Mouse (Mus musculus): ENCODE measurements around the gene Leng1.
"Not testable (repeated sequence)": the region's sequence is repeated elsewhere in the genome, so short reads cannot be mapped to it uniquely, and the experiment has no call there.

Leng1 gene

DNA sequence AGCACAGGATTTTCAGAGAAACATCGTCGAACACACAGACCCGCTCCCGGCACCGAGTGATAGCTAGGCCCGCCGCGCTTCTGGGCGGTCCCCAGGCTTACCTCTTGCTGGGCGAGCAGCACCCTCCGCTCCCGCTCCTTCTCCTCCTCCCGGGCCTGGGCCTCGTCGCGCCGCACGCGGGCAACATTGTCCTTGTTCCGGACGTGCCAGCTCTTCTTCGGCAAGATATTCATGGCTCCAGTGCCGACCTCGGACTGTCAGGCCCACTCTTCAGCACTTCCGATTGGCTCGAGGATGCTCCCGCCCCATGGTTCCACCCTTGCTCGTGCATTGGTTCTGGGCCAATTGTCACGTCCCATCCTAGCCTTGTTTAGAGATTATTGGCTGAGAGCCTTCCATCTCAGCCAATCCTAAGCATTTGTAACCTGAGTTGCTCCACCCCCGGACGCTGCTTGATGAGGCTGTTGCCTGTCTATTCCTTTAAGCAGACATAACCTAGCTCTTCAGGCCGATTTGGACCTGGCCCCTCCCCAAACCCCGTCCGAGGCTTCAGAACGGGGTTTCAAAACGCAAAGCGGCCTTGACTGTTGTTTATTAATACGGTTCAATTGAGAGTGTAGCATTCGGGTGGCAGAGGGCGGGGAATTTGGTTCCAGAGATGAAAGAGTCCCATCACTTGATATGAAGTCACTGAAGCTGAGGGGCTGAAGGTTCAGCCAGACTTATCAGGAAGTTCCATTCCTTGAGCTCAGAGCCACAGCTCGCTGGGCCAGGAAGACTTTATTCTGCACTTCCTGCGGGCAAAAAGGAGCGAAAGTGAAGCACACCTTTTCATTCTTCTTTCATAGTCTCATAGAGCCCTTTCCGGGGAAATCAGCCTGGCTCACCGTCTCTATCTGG, at the start of gene Leng1:
TSS of gene Leng1 (minus strand) at position 626 of the 900 bp plus-strand sequence.
- peak; percentile 97 for DNase-seq

- no peak for DNase-seq
These were observed 49.6 kb upstream of the Leng1 start for GRCm38 (mm10) chr7:3715249-3715648.

GRCm38 (mm10) chr7:3712264-3712942, 46.8 kb upstream of the Leng1 start:
- DNase-seq = no peak

GRCm38 (mm10) chr7:3709000-3709399, 43.4 kb upstream of the Leng1 start:
- no peak for DNase-seq

- DNase-seq = not testable (repeated sequence)
These were observed 42.9 kb upstream of the Leng1 start for GRCm38 (mm10) chr7:3708447-3708980.

DNA sequence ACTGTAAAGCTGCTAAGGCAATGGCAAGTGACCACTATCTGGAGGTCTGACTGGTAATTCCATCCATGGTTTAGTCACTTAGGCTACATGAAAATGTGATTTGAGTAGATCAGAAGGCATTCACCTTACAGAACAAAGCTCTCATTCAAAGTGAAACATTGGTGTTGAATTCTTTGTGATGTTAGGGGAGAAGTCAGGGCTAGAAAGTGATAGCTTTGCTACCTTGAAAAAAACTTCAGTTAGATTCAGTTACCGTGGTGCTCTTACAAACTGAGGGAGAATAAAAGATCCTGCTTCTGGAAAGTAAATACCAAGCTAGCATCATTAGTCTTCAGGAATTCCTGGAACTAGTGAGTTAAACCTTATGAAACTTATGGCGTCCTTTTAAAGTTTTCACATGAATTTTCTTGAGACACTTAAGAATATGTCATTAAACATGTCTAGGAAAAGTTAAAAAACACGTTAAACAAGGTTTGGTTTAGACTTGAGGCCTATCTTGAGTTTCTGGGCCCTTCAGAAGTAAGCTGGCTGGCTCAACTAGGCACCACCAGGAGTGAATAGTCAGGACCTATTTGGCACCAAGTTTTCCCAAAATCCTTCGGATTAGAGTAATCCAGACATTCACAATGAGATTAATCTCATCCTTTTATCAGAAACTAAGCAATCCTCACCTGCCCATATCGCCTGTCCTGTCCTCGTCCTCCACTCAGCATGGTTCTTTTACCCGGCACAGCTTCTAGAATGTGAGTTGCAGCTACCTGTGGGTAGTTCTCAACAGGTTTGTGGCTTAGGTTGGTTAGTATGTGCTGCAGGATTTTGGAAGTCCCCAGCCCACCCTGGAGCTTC, 42.2 kb upstream of the Leng1 start:
- no peak for DNase-seq

- no peak for DNase-seq
These were observed 41.4 kb upstream of the Leng1 start for GRCm38 (mm10) chr7:3707027-3707426.

DNA sequence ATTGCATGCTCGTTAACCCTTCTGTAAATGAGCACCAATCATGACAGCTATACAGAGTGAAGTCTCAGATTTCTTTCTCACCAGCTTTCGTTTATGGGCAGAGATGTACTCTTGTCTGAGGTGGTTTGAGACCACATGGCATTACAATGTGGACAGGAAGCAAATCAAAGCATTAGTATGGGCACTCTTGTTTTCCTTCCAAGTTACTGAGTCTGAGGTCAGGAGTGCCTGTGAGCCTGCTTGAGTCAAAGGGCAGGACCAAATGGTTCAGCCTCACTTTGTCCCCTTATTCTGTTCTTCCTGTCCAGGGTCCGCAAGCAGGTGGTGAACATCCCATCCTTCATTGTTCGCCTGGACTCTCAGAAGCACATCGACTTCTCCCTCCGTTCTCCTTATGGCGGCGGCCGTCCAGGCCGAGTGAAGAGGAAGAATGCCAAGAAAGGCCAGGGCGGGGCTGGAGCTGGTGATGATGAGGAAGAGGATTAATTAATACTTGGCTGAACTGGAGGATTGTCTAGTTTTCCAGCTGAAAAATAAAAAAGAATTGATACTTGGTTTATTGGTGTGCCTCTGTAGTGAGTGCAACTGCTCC, 40.8 kb upstream of the Leng1 start:
- DNase-seq = peak; percentile 35

DNA sequence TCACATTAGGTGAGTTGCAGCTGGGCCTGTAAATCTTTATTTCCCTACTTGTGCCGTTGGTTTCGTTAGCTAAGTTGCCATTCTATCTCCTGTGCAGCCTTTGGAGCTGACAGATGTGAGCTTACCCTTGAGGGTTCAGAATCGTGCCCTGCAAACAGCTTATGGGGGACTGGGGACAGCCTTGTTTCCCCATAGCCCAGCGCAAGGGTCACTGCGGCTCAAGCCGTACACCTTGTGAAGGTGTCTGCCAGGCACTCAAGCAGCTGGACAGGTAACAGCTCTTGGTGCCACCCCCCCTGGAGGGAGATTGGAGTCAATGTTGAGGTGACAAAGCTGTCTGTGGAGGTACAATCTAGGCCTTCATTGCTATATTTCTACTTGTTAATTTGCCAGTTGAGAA, 40.3 kb upstream of the Leng1 start:
- DNase-seq = peak; percentile 38

GRCm38 (mm10) chr7:3705461-3705860, 39.8 kb upstream of the Leng1 start:
- DNase-seq = not testable (repeated sequence)

DNA sequence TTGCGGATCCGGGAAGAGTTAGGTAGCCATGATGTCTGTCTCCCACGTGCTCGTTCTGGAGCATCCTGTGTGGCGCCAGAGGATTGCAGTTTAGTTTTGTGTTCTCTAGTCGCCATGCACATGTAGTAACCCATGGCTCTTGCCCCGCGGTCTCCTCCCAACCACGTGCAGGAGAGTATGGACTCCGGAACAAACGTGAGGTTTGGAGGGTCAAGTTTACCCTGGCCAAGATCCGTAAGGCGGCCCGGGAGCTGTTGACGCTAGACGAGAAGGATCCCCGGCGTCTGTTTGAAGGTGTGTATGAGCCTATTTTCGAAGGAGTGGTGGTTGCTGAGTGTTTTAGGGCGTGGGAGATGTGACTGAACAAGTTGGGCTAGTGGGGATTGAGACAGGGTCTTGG, 38.8 kb upstream of the Leng1 start:
- no peak for DNase-seq

DNA sequence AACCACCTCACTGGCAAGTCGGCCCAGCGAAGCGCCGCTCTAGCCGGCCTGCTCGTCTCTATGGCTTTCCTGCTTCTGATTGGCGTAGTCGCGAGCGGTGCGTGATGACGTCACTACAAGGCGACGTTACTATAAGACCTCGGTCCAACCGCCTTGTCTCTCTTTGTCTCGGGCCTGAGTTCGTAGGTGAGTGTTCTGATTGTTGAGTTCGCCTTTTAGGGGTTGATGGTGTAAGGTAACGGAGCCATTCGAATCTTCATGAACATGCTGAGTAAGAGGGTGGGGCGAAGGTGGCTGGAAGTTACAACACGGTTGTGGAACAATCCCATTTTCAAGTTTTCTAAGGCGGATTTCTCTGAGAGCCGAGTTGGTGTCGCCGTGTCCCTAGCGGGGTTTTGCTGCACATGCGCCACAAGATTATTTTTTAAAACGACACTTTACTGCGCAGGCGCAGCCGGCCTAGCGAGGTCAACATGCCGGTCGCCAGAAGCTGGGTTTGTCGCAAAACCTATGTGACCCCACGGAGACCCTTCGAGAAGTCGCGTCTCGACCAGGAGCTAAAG, 38.3 kb upstream of the Leng1 start, which contains the start of gene Rps9:
TSS of gene Rps9 (plus strand) at position 115 of the 563 bp plus-strand sequence.
- DNase-seq = peak; percentile 96

- DNase-seq = no peak
These were observed 37.7 kb upstream of the Leng1 start for GRCm38 (mm10) chr7:3703148-3703878.

- DNase-seq = no peak
These were observed 32.8 kb upstream of the Leng1 start for GRCm38 (mm10) chr7:3698471-3698870.

DNA sequence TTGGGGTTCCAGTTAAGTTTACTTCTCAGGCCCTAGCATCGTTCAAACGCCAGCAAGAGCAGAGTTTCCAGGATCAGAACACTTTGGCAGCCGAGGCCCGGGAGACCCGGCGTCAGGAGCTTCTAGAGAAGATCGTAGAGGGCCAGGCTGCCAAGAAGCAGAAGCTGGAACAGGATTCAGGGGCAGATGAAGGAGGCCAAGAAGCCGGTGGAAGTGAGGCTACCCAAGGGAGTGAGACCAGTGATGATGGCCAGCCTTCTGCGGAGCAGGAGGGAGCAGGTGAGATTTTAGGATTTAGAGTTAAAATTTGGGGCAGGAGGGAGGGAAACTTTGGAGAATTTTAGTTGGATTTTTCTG, 29.3 kb upstream of the Leng1 start:
- not testable (repeated sequence) for DNase-seq

- peak; percentile 74 for DNase-seq
These were observed 28.7 kb upstream of the Leng1 start for GRCm38 (mm10) chr7:3694076-3694948.

GRCm38 (mm10) chr7:3693809-3694075, 28.1 kb upstream of the Leng1 start:
- no peak for DNase-seq

DNA sequence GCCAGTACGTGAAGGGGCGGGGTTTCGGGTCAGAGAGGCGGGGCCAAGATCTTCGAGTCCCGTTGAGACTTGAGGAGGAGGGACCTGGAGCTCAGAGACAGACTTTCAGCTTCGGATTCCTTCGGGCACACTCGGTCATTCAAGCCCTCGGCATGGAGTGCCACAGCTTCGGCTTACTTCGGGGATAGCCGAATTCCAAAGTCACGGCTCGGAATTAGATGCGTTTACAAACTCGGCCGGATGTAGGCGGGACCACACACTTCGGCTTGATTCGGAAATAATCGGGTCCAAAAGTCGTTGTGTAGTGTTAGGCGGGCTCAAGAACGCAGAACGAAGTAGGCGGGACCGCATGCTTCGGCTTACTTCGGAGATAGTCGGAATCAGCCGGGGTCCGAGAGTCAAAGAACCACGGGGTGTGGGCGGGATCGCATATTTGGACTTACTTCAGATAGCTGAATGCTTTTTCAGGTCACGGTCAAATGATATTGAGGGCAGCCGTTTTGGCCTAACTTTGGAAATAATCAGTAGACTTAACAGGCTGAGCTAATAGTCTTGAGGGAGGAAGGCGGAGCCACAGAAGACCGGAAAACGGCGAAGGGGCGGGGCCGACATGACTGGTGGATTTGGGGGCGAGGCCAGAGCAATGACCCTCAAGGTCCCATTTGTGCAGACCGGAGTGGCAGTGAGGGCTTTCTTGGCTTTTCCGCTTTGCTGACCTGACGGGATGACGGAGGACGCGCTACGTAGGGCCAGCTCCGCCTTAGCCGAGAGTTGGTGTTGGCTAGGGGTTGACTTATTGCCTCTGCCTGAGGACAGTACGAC, 27.6 kb upstream of the Leng1 start, which contains the start of gene Mboat7:
TSS of gene Mboat7 (minus strand) at position 537 of the 822 bp plus-strand sequence.
- DNase-seq = peak; percentile 98

GRCm38 (mm10) chr7:3692382-3692986, 26.8 kb upstream of the Leng1 start, which contains the start of gene Tsen34:
Gene Tsen34 (plus strand): TSS chr7:3692863.
- no peak for DNase-seq
